Mouse (Mus musculus): Measurements from ENCODE around the gene Kcnj10.

GRCm38 (mm10) chr1:172396996-172397752 lies 56.2 kb downstream of the Kcnj10 start:
- TF ChIP-seq POLR2A (IDR thresholded peaks at IDR 0.05; ENCODE audit: insufficient read depth, low read depth, low read length) (no peak), CTCF (IDR thresholded peaks at IDR 0.05; ENCODE audit: insufficient read depth, low read depth, low read length) (no peak)
